Comparison of ENCODE assay signal across 8 mouse cellular contexts in genomic region chrX:150458136-150458535, GRCm38 (mm10). TPM values are rescaled to one million over a fixed set of nuclear protein-coding genes. Genes with fewer than 3 reads are reported as not detected.
A peak's percentile ranks its signal among the peaks of the same experiment; 100 is the strongest.
DNase-seq lines count a peak whose midpoint lies in the region; ATAC-seq and TF ChIP-seq lines count a peak whose summit lies in the region.

No protein-coding gene starts in this region.

- intact Hi-C loops in gastrocnemius, adult 2 months (cut with DNase I): loop anchor here (2.0 kb wide), 1 partner anchor 21 kb away; no protein-coding TSS in a partner anchor
- intact Hi-C loops in gastrocnemius, postnatal 14 days (cut with DNase I; ENCODE audit: low total_unique reads): no loop called here

- ATAC-seq in forebrain, embryonic 15.5 days (replicated peaks): peak; percentile 62
- no peak for ATAC-seq in liver, embryonic 16.5 days (ENCODE audit: low read depth)

- H3K36me3 ChIP-seq in E14TG2a.4 (ENCODE audit: insufficient read depth, low read length): no peaks in the 10 kb centered on the region
- no peaks in the 10 kb centered on the region for H3K36me3 ChIP-seq in forebrain, embryonic 15.5 days
- H3K36me3 ChIP-seq in liver, embryonic 16.5 days (ENCODE audit: control insufficient read depth, insufficient read depth): no peaks in the 10 kb centered on the region

- H3K27ac ChIP-seq in gastrocnemius, adult 2 months: peak overlapping the region; percentile 85
- H3K27ac ChIP-seq in forebrain, embryonic 15.5 days (replicated peaks): peak overlapping the region; percentile 88; the same call in 1 of the 2 replicates
- no peak overlapping the region for H3K27ac ChIP-seq in liver, embryonic 16.5 days (ENCODE audit: low read length)

- H3K4me2 ChIP-seq in forebrain, embryonic 15.5 days (replicated peaks): peak overlapping the region; percentile 41
- peak overlapping the region; percentile 40; the same call in 1 of the 2 replicates for H3K4me2 ChIP-seq in liver, embryonic 16.5 days (ENCODE audit: low read depth, low read length)

- no peaks in the 10 kb centered on the region for H3K9me3 ChIP-seq in E14TG2a.4 (ENCODE audit: low read length)
- H3K9me3 ChIP-seq in forebrain, embryonic 15.5 days: no peaks in the 10 kb centered on the region
- H3K9me3 ChIP-seq in liver, embryonic 16.5 days (replicated peaks; ENCODE audit: control insufficient read depth, low read length): no peaks in the 10 kb centered on the region

- WGBS in forebrain, embryonic 15.5 days: 43% methylated on average over 3 of the region's 3 CpGs
- 53% methylated on average over 3 of the region's 3 CpGs for WGBS in liver, embryonic 16.5 days (ENCODE audit: insufficient replicate concordance)

- no peak overlapping the region; the same call in 1 of the 2 replicates for H3K9ac ChIP-seq in forebrain, embryonic 15.5 days (replicated peaks)
- H3K9ac ChIP-seq in liver, embryonic 16.5 days (ENCODE audit: low read depth, low read length): no peak overlapping the region

- peaks cover 4% of the 10 kb centered on the region; the same call in 1 of the 2 replicates for H3K4me1 ChIP-seq in E14TG2a.4 (replicated peaks; ENCODE audit: low read depth, low read length)
- H3K4me1 ChIP-seq in forebrain, embryonic 15.5 days: peaks cover 9% of the 10 kb centered on the region
- H3K4me1 ChIP-seq in liver, embryonic 16.5 days (ENCODE audit: control insufficient read depth, low read depth, low read length): peaks cover 8% of the 10 kb centered on the region

- no peaks in the 10 kb centered on the region for H3K27me3 ChIP-seq in E14TG2a.4 (ENCODE audit: insufficient read depth, low read length)
- H3K27me3 ChIP-seq in forebrain, embryonic 15.5 days: no peaks in the 10 kb centered on the region
- no peaks in the 10 kb centered on the region for H3K27me3 ChIP-seq in liver, embryonic 16.5 days (ENCODE audit: control insufficient read depth, insufficient read depth, low read depth, low read length)

- no peak for TF ChIP-seq CTCF in gastrocnemius, adult 2 months (IDR thresholded peaks at IDR 0.05)
- no peak for TF ChIP-seq CTCF in E14TG2a.4 (conservative IDR thresholded peaks at IDR 0.05; ENCODE audit: low read length)

- DNase-seq in gastrocnemius, adult 2 months: no peak
- DNase-seq in gastrocnemius, postnatal 4 days (ENCODE audit: low spot score in 2 of 2): no peak
- DNase-seq in adrenal gland, adult (ENCODE audit: inconsistent age in 2 of 2, low spot score in 1 of 2): no peak
- no peak for DNase-seq in gastrocnemius, postnatal 14 days
- DNase-seq in kidney, adult 8-10 months: no peak

- peak overlapping the region; percentile 78 for H3K4me3 ChIP-seq in gastrocnemius, adult 2 months
- H3K4me3 ChIP-seq in E14TG2a.4 (replicated peaks; ENCODE audit: low read length): peak overlapping the region; percentile 77
- peak overlapping the region; percentile 47 for H3K4me3 ChIP-seq in forebrain, embryonic 15.5 days
- H3K4me3 ChIP-seq in liver, embryonic 16.5 days (ENCODE audit: low read depth, low read length): 0 out of 2 replicates have a peak overlapping the region, but pooled peaks have one; percentile 3

RNA-seq across cellular contexts. Expression of gene Tmem29, which starts 0.8 kb away (rescaled TPM):
- 1 to 10 TPM; 6.0 to 8.6 TPM for total RNA-seq in gastrocnemius, adult 2 months (2021)
- total RNA-seq in gastrocnemius, postnatal 4 days (2021): 10 to 100 TPM in 1 of 2 experiments, 1 to 10 TPM in 1; 7.2 to 10.0 TPM
- polyA plus RNA-seq in forebrain, embryonic 15.5 days (2015; fragmentation: Nextera tagmentation; extraction: Ambion mirVana): 51.0 and 54.1 TPM in 2 replicates
- 10.8 and 11.3 TPM in 2 replicates for polyA plus RNA-seq in liver, embryonic 16.5 days (2015; fragmentation: Nextera tagmentation; extraction: Ambion mirVana)
- 1 to 10 TPM; 5.2 to 7.3 TPM for total RNA-seq in gastrocnemius, postnatal 14 days (2021)

Comparison
In these comparisons a context has a peak if more than half of its experiments do, and no peak if none do; other contexts are left out.
1. H3K4me3 ChIP-seq: peak in every context shown above with its lines; median percentile 78 in gastrocnemius, adult 2 months; 77 in E14TG2a.4; 47 in forebrain, embryonic 15.5 days; 3 in liver, embryonic 16.5 days.